Mouse (Mus musculus): ENCODE measurements around the gene Brd9.
A peak's percentile ranks its signal among the peaks of the same experiment; 100 is the strongest.

The Brd9 gene

DNA sequence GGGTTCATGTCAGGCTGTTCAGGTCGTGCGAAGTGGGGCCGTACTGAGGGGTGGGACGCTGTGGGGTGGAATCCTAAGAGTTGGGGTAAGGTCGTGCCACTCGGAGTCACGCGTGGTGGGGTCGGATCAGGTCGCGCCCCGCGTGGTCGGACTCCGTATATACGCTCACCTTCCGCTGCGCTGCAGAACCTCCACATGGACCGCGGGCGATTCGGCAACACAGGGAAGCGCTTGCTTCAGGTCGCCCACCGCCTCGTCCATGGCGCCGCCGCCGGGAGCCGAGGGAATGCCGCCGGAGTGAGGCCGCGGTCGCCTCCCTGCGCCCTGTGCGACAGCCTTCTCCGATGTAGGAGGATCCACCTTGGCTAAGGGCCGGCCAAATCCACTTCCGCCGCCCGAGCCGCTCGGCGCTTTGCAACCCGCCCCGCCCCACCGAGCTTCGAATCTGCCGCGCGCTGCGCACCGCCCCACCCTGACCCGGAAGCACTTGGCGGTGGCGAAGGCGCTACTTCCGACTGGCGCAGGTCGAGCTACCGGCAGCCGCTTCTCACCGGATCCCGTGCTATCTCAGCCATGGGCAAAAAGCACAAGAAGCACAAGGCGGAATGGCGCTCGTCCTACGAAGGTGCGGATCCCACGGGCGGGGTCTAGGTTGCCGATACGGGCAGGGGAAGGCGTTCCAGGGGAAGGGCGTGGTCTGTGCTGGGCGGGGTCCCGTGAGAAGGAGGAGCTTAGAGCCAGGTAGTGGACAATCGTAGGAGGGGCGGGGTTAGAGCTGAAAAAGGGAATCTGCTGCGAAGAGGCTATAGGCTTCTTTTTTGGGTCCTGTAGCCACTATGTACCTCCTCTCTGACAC, at the start of gene Brd9, which contains the start of gene Trip13:
Gene Brd9, plus strand, starts transcription at position 491 of the 856 bp plus-strand sequence.
Gene Trip13, minus strand, starts transcription at position 464 of the 856 bp plus-strand sequence.
- H3K36me3 ChIP-seq (ENCODE audit: control insufficient read depth, insufficient read depth, low read length, poor library complexity, severe bottlenecking), result peaks cover 6% of the 10 kb centered on the region; the same call in 1 of the 2 replicates
- DNase-seq (ENCODE audit: low read depth, low spot score), result peak; percentile 95
- H3K27me3 ChIP-seq (ENCODE audit: control insufficient read depth, insufficient read depth, low read length, poor library complexity, severe bottlenecking), result no peaks in the 10 kb centered on the region

DNA sequence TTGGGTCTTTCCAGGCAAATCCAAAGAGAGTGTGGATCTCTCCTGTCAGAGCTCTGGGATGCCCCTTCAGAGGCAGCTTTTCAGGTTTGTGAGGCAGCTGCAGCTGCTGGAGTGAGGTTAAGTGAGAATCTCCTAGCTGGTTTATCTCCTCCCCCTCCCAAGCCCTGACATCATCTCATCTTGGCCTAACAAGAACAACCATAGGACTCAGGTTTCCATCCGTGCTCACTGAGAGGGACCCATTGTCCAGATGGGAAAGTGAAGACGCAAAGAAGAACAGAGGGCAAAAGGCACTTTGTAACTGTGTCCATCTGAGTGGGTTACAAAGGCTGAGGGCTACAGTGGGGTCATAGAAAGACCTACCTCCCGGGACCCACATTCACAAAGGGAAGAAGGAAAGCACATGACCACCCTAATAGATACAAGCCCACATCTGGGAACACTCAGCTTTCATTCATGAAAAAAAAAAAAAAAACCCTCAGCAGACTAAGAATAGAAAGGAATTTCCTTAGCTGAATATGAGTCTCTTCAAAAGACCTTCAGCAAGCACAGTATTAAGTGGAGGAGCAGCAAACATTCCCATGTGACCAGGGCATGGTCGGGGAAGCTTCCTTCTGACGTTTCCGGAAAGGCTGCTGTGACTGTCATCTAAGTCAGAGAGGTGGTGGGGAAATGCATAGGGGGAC, 45.0 kb upstream of the Brd9 start:
- DNase-seq (ENCODE audit: low read depth, low spot score), result no peak
- no peaks in the 10 kb centered on the region for H3K36me3 ChIP-seq (ENCODE audit: control insufficient read depth, insufficient read depth, low read length, poor library complexity, severe bottlenecking)
- no peaks in the 10 kb centered on the region for H3K27me3 ChIP-seq (ENCODE audit: control insufficient read depth, insufficient read depth, low read length, poor library complexity, severe bottlenecking)

DNA sequence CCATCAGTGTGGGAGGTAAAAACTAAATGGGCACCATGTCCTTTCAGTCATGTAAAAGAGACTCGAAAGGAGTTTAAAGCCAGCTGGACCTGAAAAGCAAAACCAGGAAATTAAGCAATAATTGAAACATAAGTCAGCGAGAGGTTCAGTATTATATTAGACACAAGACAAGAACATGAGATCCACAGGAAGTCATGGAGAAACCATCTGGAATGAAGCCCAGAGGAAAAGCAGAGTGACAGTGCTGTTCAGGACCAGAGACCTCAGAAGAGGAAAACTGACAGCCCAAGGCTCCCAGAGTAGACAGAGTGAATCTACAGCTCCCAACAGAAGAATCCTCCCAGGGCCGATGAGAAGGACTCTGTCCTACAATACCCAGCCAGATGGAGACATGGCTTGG, 40.0 kb upstream of the Brd9 start:
- H3K27me3 ChIP-seq (ENCODE audit: control insufficient read depth, insufficient read depth, low read length, poor library complexity, severe bottlenecking), result no peaks in the 10 kb centered on the region
- no peak for DNase-seq (ENCODE audit: low read depth, low spot score)

DNA sequence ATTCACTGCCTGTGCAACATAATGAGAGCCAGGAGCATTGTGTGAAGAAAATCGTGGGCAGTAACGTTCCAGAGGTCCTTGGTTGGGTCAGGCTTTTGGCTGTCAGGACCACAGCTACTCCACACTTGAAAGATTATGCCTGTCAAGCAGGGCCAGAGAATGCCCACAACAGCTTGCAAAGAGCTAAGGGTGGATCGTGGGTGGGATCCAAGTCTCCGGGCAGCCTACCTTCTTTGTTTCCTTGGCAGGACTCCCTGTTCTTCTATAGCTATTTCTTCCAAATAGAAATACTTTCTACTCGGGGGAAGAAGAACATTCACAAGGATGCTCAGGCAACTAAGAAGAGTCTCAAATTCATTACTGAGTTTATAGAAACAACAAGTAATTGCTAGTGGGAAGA, 30.5 kb upstream of the Brd9 start:
- DNase-seq (ENCODE audit: low read depth, low spot score), result no peak
- H3K27me3 ChIP-seq (ENCODE audit: control insufficient read depth, insufficient read depth, low read length, poor library complexity, severe bottlenecking), result no peaks in the 10 kb centered on the region

More for the DNA sequence above, 40.0 kb upstream of the Brd9 start:
- H3K36me3 ChIP-seq (ENCODE audit: control insufficient read depth, insufficient read depth, low read length, poor library complexity, severe bottlenecking), result no peaks in the 10 kb centered on the region

DNA sequence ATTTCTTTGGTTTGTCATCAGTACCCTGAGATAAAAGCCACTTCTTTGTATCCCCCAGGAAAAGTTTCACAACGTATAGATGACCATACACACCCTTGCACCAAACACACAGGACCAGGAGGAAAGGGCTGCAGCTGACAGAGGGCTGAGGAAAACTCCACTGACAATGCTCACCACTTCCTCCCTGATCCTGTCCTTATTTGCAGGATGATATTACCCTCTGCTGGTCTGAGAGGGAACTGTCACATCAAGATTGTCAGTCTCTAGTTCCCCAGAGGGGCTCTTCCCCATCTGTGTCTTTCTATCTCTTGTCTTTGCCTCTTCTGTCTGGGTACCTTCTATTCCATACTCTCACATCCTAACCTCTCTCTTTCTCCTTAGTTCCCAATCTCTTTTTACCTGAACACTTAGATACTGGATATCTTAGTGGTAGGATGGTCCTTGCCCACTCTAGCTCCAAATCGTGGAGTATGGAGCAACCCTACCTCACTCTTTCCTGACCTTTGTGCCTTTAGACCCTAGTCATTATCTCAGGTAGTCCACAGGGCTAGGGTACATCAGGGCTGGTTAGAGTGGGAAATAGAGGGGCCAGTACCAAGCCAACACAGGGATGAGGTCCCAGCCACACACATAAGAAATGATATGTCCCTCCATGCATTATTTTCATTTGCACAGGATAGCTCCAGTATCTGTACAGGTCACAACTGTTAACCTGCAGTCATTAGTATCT, 29.8 kb upstream of the Brd9 start:
- Histone ChIP-seq H3K27me3 (ENCODE audit: control insufficient read depth, insufficient read depth, low read length, poor library complexity, severe bottlenecking) (no peaks in the 10 kb centered on the region), H3K36me3 (ENCODE audit: control insufficient read depth, insufficient read depth, low read length, poor library complexity, severe bottlenecking) (no peaks in the 10 kb centered on the region)
- peak; percentile 57 for DNase-seq (ENCODE audit: low read depth, low spot score)

More for the DNA sequence above, 30.5 kb upstream of the Brd9 start:
- no peaks in the 10 kb centered on the region for H3K36me3 ChIP-seq (ENCODE audit: control insufficient read depth, insufficient read depth, low read length, poor library complexity, severe bottlenecking)

DNA sequence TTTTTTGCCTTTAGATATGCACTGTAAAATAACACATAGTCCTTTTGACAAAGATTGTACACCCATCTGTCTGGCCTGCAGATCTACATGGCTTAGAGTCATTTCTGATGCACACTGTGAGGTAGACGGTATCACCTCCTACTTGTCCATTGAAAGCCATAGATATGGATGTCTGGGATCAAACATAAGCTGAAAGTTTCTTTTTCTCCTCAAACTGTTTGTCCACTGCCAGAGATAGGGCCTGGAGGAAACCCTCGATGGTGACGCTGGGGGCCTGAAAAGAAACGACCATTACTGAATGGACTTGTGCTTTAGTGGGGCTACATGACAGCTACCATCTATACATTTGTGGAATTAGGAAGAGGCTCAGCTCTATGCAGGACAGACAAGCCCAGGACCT, 24.5 kb upstream of the Brd9 start:
- DNase-seq (ENCODE audit: low read depth, low spot score), result no peak
- H3K27me3 ChIP-seq (ENCODE audit: control insufficient read depth, insufficient read depth, low read length, poor library complexity, severe bottlenecking), result no peaks in the 10 kb centered on the region
- no peaks in the 10 kb centered on the region; the same call in none of the 2 replicates for H3K36me3 ChIP-seq (ENCODE audit: control insufficient read depth, insufficient read depth, low read length, poor library complexity, severe bottlenecking)

DNA sequence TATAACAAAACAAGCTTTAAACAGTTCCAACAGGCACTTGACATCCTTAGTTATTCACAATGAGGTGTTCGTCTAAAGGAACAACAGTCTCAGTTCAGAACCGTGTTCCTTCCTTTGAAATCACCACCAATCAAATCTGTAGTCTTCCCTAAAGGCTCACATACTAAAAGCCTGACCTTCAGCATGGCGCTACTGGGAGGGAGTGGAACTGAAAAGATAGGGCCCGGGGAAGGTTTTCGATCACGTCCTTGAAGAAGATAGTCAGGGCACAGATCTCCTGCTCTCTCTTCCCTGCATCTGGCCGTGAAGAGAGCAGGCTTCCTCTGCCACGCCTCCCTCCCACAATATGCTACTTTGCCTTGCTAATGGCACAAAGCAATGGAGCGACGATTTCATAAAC, 5.4 kb upstream of the Brd9 start:
- no peak for DNase-seq (ENCODE audit: low read depth, low spot score)
- H3K36me3 ChIP-seq (ENCODE audit: control insufficient read depth, insufficient read depth, low read length, poor library complexity, severe bottlenecking), result no peaks in the 10 kb centered on the region

DNA sequence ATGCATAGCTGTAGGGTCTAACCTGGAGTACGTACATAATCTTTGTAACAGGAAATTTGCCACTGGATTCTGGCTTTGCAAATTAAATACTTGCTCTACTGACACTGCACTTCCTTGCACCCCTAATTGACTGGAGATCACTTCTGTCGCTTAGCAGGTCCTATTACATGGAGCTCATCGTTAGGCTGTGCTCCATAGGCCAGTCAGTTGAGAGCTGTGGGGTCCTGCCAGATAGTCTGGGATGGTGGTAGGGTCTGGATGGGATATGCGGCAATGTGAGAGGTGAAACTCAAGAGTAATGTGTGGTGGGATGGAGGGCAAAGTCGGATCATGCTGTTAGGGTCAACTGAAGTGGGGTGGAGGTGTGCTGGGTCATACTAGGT, 682 bp upstream of the Brd9 start:
- DNase-seq (ENCODE audit: low read depth, low spot score), result no peak
- Histone ChIP-seq H3K27me3 (ENCODE audit: control insufficient read depth, insufficient read depth, low read length, poor library complexity, severe bottlenecking) (no peaks in the 10 kb centered on the region), H3K36me3 (ENCODE audit: control insufficient read depth, insufficient read depth, low read length, poor library complexity, severe bottlenecking) (peaks cover under 1% of the 10 kb centered on the region; the same call in 1 of the 2 replicates)

More for the DNA sequence above, 5.4 kb upstream of the Brd9 start:
- H3K27me3 ChIP-seq (ENCODE audit: control insufficient read depth, insufficient read depth, low read length, poor library complexity, severe bottlenecking), result no peaks in the 10 kb centered on the region

DNA sequence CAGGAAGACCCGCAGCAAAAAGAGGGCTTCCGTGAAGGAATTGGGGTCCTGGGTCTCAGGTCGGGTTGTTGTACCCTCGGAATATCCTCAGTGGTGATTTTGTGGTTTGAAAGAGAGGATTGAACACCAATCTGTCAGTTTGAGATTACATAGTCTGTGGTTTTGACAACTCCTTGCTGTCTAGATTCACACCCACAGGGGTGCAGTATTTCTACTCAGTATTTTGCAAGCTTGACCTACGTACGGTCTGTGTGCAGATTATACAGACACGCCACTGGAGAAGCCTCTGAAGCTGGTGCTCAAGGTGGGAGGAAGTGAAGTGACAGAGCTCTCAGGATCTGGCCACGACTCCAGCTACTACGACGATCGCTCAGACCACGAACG, 558 bp downstream of the Brd9 start:
- no peak for DNase-seq (ENCODE audit: low read depth, low spot score)
- H3K27me3 ChIP-seq (ENCODE audit: control insufficient read depth, insufficient read depth, low read length, poor library complexity, severe bottlenecking), result no peaks in the 10 kb centered on the region
- peaks cover 9% of the 10 kb centered on the region; the same call in 1 of the 2 replicates for H3K36me3 ChIP-seq (ENCODE audit: control insufficient read depth, insufficient read depth, low read length, poor library complexity, severe bottlenecking)

DNA sequence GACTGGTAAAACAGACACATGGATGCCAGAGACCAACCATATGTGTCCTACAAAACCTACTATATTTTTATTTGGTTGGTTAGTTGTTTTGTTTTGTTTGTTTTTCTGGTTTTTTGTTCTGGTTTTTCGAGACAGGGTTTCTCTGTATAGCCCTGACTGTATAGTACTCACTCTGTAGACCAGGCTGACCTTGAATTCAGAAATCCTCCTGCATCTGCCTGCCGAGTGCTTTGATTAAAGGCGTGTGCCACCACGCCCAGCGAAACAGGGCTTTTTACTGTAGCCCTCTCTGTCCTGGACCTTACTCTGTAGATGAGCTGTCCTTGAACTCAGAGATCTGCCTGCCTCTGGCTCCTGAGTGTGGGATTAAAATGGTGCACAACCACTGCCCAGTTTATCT, 1.5 kb downstream of the Brd9 start:
- Histone ChIP-seq H3K36me3 (ENCODE audit: control insufficient read depth, insufficient read depth, low read length, poor library complexity, severe bottlenecking) (peaks cover 11% of the 10 kb centered on the region; the same call in 1 of the 2 replicates), H3K27me3 (ENCODE audit: control insufficient read depth, insufficient read depth, low read length, poor library complexity, severe bottlenecking) (no peaks in the 10 kb centered on the region)
- DNase-seq (ENCODE audit: low read depth, low spot score), result no peak

DNA sequence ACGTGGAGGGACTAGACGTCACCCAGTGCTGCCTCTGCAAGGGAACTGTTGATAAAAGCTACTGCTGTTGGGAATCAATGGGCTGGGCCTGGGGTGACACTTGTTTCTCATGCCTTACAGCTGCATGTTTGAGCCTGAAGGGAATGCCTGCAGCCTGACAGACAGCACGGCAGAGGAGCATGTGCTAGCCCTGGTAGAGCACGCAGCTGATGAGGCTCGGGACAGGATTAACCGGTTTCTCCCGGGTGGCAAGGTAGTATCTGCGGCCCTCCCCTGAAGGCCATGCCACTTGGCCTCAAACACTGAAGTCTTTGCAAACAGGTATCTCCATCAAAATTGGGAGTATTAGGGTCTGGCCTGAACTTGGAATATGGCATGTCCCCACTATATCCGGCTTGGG, 7.0 kb downstream of the Brd9 start:
- no peaks in the 10 kb centered on the region for H3K27me3 ChIP-seq (ENCODE audit: control insufficient read depth, insufficient read depth, low read length, poor library complexity, severe bottlenecking)
- DNase-seq (ENCODE audit: low read depth, low spot score), result no peak
- peaks cover 21% of the 10 kb centered on the region for H3K36me3 ChIP-seq (ENCODE audit: control insufficient read depth, insufficient read depth, low read length, poor library complexity, severe bottlenecking)

DNA sequence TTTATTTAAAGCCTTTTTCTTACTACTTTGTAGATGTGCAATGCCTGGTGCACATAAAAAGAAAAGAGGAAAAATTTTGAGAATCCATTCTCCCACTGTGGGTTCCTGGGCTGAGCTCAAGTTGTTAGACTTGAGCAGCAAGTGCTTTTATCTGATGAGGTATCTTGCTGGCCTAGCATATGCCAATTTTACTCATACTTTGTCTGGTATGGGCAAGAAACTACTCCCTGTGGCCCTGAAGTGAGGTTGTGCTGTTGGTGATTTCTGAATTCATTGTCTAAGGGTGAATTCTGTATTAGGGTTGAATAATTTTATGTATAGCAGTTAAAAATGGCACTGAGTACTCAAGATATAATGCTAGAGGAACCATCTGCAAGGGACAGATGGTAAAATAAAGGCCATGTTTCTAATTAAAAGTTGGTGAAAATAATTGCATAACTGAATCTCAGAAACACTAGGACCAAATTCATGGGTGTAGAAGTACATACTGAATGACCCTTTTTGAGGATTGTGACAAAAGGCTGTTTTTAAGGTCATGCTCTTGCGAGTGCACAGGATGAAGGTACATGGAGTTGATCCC, 16.0 kb downstream of the Brd9 start:
- H3K36me3 ChIP-seq (ENCODE audit: control insufficient read depth, insufficient read depth, low read length, poor library complexity, severe bottlenecking), result peaks cover 3% of the 10 kb centered on the region
- no peaks in the 10 kb centered on the region for H3K27me3 ChIP-seq (ENCODE audit: control insufficient read depth, insufficient read depth, low read length, poor library complexity, severe bottlenecking)
- DNase-seq (ENCODE audit: low read depth, low spot score), result no peak

DNA sequence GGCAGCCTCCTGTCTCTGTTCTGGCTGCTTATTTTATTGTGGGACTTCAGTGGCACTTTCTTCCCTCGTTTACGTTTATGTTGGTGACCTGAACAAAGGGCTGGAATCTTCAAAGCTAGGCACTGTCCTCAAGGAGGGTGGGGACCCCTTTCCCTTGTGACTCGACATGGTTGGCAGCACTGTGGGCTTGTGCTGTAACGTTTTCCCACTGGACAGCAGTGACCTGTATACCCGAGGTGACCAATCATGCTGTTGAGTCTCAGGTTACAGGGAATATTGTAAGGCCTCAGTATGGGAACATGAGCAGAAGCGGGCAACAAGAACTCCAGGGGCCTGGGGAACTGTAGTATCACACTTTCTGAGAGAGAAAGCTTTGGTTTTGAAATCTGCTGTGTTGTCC, 17.1 kb downstream of the Brd9 start:
- no peak for DNase-seq (ENCODE audit: low read depth, low spot score)
- Histone ChIP-seq H3K36me3 (ENCODE audit: control insufficient read depth, insufficient read depth, low read length, poor library complexity, severe bottlenecking) (peaks cover 7% of the 10 kb centered on the region), H3K27me3 (ENCODE audit: control insufficient read depth, insufficient read depth, low read length, poor library complexity, severe bottlenecking) (no peaks in the 10 kb centered on the region)

DNA sequence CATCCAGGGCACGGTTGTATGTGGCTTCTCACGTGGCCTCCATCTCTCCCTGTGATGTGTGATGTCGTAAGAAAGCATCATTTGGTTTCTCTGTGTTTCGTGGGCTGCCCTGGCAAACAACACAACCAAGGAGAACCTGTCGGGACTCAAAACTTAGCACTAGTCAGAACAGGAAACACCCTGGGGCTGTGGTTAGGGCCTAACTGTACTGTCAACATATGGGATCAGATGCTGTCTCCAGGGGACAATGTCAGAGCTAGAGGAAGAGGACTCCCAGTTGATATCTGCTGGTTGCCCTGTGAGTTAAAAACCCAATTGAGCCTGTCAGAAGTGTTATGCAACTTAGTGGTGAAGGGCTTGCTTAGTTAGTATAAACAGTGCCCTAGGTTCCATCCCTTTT, 17.9 kb downstream of the Brd9 start:
- no peak for DNase-seq (ENCODE audit: low read depth, low spot score)
- peaks cover 9% of the 10 kb centered on the region for H3K36me3 ChIP-seq (ENCODE audit: control insufficient read depth, insufficient read depth, low read length, poor library complexity, severe bottlenecking)
- no peaks in the 10 kb centered on the region for H3K27me3 ChIP-seq (ENCODE audit: control insufficient read depth, insufficient read depth, low read length, poor library complexity, severe bottlenecking)
